Mouse (Mus musculus) erythroblast, embryonic 14.5 days (primary cell): ENCODE results near the gene Rasgrp3.

Source experiments
- GATA1 ChIP-seq: IDR thresholded peaks from 2 replicates; pipeline ENCODE4 v1.6.1; 2012; ENCODE audit warnings: low read length, inconsistent platforms, mixed read lengths
- TAL1 ChIP-seq: IDR thresholded peaks from 3 replicates; pipeline ENCODE4 v1.6.1; 2012; ENCODE audit warnings: low read length, inconsistent platforms, mixed read lengths

- TF ChIP-seq TAL1: no peak
- TF ChIP-seq GATA1: no peak
These were observed 36.1 kb downstream of the Rasgrp3 start for GRCm38 (mm10) chr17:75471644-75472253.
